Mouse (Mus musculus) heart, adult 2 months (tissue): ENCODE data around the gene Chac1. TPM values are rescaled to one million over a fixed set of nuclear protein-coding genes. Genes with fewer than 3 reads are reported as not detected.

Source experiments
- DNase-seq, 2 experiments: peaks; one replicate each; pipeline ENCODE4 v3.0.0; 2021
- H3K27ac ChIP-seq: fragments of 200-600 bp; 2 replicates; pipeline ENCODE4 v1.8.1; 2022
- H3K27me3 ChIP-seq: fragments of 200-500 bp; 2 replicates; pipeline ENCODE4 v1.6.1; 2012; ENCODE audit warnings: mild to moderate bottlenecking, low read length, inconsistent platforms, mixed read lengths; ENCODE audit not compliant: control insufficient read depth, insufficient read depth
- H3K36me3 ChIP-seq: fragments of 200-500 bp; 2 replicates; pipeline ENCODE4 v1.6.1; 2012; ENCODE audit warnings: low read length, inconsistent platforms; ENCODE audit not compliant: control insufficient read depth, insufficient read depth
- H3K4me1 ChIP-seq: fragments of 200-500 bp; 2 replicates; pipeline ENCODE4 v1.6.1; 2011; ENCODE audit warnings: low read length; ENCODE audit not compliant: control insufficient read depth, insufficient read depth
- H3K4me3 ChIP-seq: fragments of 200-600 bp; 2 replicates; pipeline ENCODE4 v1.8.1; 2022
- H3K79me2 ChIP-seq: fragments of 200-500 bp; replicated peaks from 2 replicates; pipeline ENCODE4 v1.6.1; 2012; ENCODE audit warnings: mild to moderate bottlenecking, inconsistent platforms, low read length, moderate library complexity, mixed read lengths; ENCODE audit not compliant: control insufficient read depth, insufficient read depth
- H3K9ac ChIP-seq: fragments of 200-500 bp; 2 replicates; pipeline ENCODE4 v1.6.1; 2012; ENCODE audit warnings: low read depth, mild to moderate bottlenecking, control low read depth, inconsistent platforms, low read length, mixed read lengths
- CTCF ChIP-seq: fragments of 200-600 bp; IDR thresholded peaks from 2 replicates; pipeline ENCODE4 v1.8.1; 2022; ENCODE audit warnings: antibody characterized with exemption, mild to moderate bottlenecking, moderate library complexity
- EP300 ChIP-seq: fragments of 200-500 bp; IDR thresholded peaks from 2 replicates; pipeline ENCODE4 v1.6.1; 2011; ENCODE audit warnings: low read depth, low read length, control low read depth; ENCODE audit not compliant: insufficient read depth
- POLR2A ChIP-seq: fragments of 200-500 bp; IDR thresholded peaks from 2 replicates; pipeline ENCODE4 v1.6.1; 2011; ENCODE audit warnings: mild to moderate bottlenecking, low read depth, low read length, control low read depth; ENCODE audit not compliant: insufficient read depth
- WGBS: fragments of 180-500 bp; shearing (Covaris S2); methylation state at CpG from one replicate; pipeline ENCODE4 v1.1.7; 2018; 5-methylcytosine and 5-hydroxymethylcytosine counted together
- intact Hi-C: fragments of 180-260 bp; cut with DNase I; formaldehyde crosslinking; loops from one replicate; pipeline ENCODE4 v1.15.1; 2025
- polyA plus RNA-seq: library from polyadenylated mRNA; depleted of rRNA; stranded (reverse); fragments of >200 nt; gene quantifications from 2 replicates; pipeline ENCODE4 v1.2.3, GENCODE M21; 2012
- total RNA-seq, 2 experiments: library from RNA; stranded (reverse); gene quantifications; 2 replicates each; pipeline ENCODE4 v1.2.3; 2021

Gene Chac1
- total and polyA plus RNA-seq, 3 experiments: 5.6 to 13.7 (median 8.1) TPM

DNA sequence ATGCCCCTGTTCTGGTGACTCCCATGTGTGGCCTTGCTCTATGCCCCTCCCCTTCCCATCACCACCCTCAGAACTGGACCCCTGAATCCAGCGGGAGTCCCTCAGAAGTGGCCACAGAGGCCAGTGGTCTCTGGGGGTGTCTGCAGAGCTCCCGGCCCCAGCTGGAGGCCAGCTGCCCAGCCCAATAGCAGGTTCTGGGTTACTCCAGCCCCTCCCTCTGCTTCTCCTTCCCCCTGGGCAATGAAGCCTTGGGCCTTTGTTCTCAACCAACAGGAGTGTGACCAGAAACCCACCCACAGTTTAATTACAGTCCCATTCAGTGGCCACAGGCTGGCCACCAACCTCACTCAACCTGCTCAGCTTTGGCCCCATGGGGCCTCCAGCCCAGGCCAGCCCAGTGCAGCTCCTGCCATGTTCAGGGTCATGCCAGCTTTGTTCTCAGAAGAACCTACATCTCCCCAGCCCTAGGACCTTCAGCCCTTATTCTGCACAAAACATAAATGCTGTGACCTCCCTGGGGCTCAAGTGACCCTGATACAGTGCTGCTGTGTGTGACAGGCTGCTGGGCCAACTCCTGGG is 38.6 kb upstream of the Chac1 start:
- WGBS: 60% methylated on average over 2 of the region's 2 CpGs
- peaks cover 25% of the 10 kb centered on the region for H3K4me1 ChIP-seq
- H3K27ac ChIP-seq: peak overlapping the region; percentile 86
- intact Hi-C loops: loop anchor here (2.0 kb wide), 1 partner anchor 14 kb away; no protein-coding TSS in a partner anchor
- H3K27me3 ChIP-seq: no peaks in the 10 kb centered on the region
- no peak for DNase-seq
- no peak overlapping the region for H3K9ac ChIP-seq
- no peak overlapping the region for H3K4me3 ChIP-seq
- no peaks in the 10 kb centered on the region for H3K36me3 ChIP-seq
- TF ChIP-seq CTCF: no peak
- TF ChIP-seq EP300: no peak
- TF ChIP-seq POLR2A: no peak
- no peaks in the 10 kb centered on the region for H3K79me2 ChIP-seq

DNA sequence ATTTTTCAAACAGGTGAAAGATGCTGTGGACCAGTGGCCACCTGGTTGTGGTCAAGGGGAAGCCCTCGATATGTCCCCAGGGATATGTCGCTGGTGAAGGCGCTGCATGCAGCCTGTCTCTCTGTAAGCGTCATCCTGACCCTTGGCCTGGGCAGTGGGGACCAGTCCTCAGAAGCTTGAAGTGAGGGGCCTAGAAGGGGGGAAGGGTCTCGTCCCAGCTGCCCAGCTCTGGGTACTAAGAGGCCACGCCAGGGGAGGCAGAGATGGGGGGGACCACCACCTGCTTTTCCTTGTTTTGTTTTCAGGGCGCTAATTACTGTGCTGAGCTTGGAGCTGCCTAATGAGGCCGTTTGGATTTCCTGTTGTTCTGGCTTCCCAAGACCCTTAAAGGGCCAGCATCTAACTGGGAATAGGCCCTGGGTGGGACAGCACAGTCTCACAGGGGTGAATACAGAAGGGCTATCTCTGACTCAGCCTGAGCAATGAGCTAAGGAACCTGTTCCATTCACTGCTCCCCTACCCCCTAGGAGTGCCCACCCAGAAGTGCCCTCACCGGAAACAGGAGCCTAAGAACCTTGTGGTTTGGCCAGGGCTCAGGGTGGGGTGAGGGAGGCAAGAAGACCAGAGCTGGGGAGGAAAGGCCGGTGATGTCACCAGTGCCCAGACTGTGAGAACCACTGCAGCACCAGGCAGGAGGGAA is 37.1 kb upstream of the Chac1 start:
- Histone ChIP-seq H3K4me3 (0 out of 2 replicates have a peak overlapping the region, but pooled peaks have one; percentile 24), H3K27ac (peak overlapping the region; percentile 86), H3K36me3 (no peaks in the 10 kb centered on the region), H3K79me2 (no peaks in the 10 kb centered on the region), H3K27me3 (no peaks in the 10 kb centered on the region), H3K4me1 (peaks cover 30% of the 10 kb centered on the region), H3K9ac (peak overlapping the region; percentile 19; the same call in 1 of the 2 replicates)
- DNase-seq: peak in 1 of 2 experiments; percentile 46
- WGBS: 41% methylated on average over 10 of the region's 10 CpGs
- intact Hi-C loops: loop anchor here (2.0 kb wide), 2 partner anchors 13 to 23 kb away; no protein-coding TSS in a partner anchor
- TF ChIP-seq EP300: no peak
- TF ChIP-seq POLR2A: no peak
- no peak for TF ChIP-seq CTCF

DNA sequence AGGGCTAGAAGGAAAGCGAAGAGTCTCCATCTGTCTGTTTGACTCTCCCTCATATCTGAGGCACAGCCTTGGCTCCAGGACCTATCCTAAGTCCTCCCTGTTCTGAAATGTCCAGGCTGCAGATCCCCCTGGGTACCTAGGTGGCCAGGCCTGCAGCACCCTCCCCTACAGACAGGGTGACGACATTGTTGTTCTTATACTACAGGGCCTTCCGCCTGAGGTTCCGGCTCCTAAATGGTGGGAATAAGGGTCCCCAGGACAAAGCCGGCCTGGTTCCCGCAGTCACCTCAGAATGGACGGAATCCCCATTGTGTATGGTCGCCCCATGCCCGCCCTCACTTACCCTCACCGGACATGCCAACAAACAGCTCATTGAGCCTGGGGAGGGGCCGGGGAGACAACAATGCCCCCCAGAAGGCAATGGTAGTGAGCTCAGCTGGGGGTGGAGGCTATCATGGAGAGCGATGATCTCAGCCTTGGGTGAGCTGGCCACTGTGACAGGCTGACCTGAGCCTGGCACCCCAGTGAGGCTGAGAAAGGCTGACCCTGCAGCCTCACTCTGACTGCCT is 36.2 kb upstream of the Chac1 start:
- DNase-seq: no peak
- Histone ChIP-seq H3K27ac (peak overlapping the region; percentile 86), H3K36me3 (no peaks in the 10 kb centered on the region), H3K4me1 (peaks cover 30% of the 10 kb centered on the region), H3K4me3 (no peak overlapping the region), H3K79me2 (no peaks in the 10 kb centered on the region), H3K27me3 (no peaks in the 10 kb centered on the region), H3K9ac (0 out of 2 replicates have a peak overlapping the region, but pooled peaks have one; percentile 15)
- 54% methylated on average over 12 of the region's 12 CpGs for WGBS
- intact Hi-C loops: loop anchor here (2.0 kb wide), 1 partner anchor 22 kb away; no protein-coding TSS in a partner anchor
- TF ChIP-seq CTCF: no peak
- no peak for TF ChIP-seq POLR2A
- TF ChIP-seq EP300: no peak

DNA sequence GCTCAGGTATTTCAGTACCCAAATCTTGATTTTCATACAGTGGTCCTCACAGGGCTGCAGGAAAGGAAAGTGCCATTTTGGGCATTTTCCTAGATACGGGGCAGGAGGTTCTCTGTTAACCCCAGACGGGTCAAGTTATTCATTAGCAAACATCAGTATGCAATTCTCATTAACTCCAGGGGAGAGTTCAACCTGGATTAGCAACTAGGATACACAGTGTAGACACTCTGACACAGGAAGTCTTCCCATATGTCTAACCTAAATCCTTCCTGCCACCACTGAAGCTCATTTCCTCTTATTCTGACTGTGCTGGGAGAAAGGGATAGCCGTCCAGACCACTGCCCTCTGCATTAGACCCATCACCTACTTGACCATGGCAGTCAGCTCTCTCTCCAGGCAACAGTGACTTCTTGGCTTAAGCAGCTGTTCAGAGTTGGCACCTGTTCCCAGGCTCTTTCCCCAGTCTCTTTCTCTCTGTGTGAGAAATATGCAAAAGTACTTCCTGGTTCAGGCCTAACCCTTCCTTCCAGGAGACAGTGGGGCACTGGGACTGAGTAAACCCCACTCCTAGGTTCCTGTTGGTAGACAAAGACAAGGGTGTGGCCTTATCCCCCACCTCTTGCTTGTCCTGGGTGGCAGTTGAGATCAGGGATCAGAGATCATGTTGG is 32.9 kb upstream of the Chac1 start:
- TF ChIP-seq POLR2A (no peak), CTCF (no peak), EP300 (no peak)
- H3K4me3 ChIP-seq: no peak overlapping the region
- no peak overlapping the region; the same call in 1 of the 2 replicates for H3K27ac ChIP-seq
- DNase-seq: no peak
- peaks cover 21% of the 10 kb centered on the region for H3K4me1 ChIP-seq
- H3K9ac ChIP-seq: no peak overlapping the region
- no peaks in the 10 kb centered on the region for H3K36me3 ChIP-seq
- 40% methylated on average over 3 of the region's 3 CpGs for WGBS
- H3K27me3 ChIP-seq: peaks cover 2% of the 10 kb centered on the region; the same call in 1 of the 2 replicates
- H3K79me2 ChIP-seq: no peaks in the 10 kb centered on the region
- intact Hi-C loops: no loop called here

DNA sequence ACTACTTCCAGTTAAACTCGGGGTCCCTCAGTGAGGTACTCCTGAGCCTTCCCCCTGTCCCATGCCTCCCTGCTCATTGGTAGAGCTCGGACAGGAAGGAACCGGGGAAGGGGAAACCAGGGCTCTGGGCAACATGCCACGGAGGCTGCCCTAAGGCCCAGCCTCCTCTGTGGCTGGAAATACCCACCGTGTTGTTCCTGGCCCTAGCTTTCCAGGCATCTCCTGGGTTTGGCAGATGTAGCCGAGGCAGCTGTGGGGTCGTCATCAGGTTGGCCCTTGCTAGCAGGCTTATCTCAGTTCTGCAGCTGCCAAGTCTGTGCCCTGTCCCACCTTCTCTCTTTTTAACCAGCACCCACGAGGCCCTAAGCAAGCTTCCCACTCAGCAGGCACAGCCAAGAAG is 30.5 kb upstream of the Chac1 start:
- no peak for DNase-seq
- 26% methylated on average over 8 of the region's 8 CpGs for WGBS
- peaks cover 3% of the 10 kb centered on the region; the same call in 1 of the 2 replicates for H3K27me3 ChIP-seq
- peak overlapping the region; percentile 19 for H3K27ac ChIP-seq
- H3K79me2 ChIP-seq: no peaks in the 10 kb centered on the region
- no peaks in the 10 kb centered on the region for H3K36me3 ChIP-seq
- H3K4me1 ChIP-seq: peaks cover 13% of the 10 kb centered on the region
- TF ChIP-seq CTCF: no peak
- TF ChIP-seq POLR2A: no peak
- no peak for TF ChIP-seq EP300
- H3K9ac ChIP-seq: no peak overlapping the region
- intact Hi-C loops: no loop called here
- no peak overlapping the region for H3K4me3 ChIP-seq
